Mouse (Mus musculus) embryonic facial prominence, embryonic 13.5 days (tissue): ENCODE data around the gene Mrap2. TPM values are rescaled to one million over a fixed set of nuclear protein-coding genes. Genes with fewer than 3 reads are reported as not detected.

Experiments used
- ATAC-seq: fragments of 200-750 bp; cut with Nextera tagmentation; 2 replicates; pipeline ENCODE4 v1.8.0; 2017; ENCODE audit warnings: low read depth; ENCODE audit not compliant: insufficient number of reproducible peaks, insufficient read depth, low FRiP score, low TSS enrichment
- H3K27ac ChIP-seq: fragments of 300-500 bp; sonication (generic); 2 replicates; pipeline ENCODE4 v1.5.1; 2015; ENCODE audit warnings: moderate library complexity, mild to moderate bottlenecking, inconsistent platforms
- H3K27me3 ChIP-seq: fragments of 300-500 bp; sonication (generic); 2 replicates; pipeline ENCODE4 v1.6.1; 2015; ENCODE audit warnings: mild to moderate bottlenecking, inconsistent platforms
- H3K36me3 ChIP-seq: fragments of 300-500 bp; sonication (generic); 2 replicates; pipeline ENCODE4 v1.6.1; 2015; ENCODE audit warnings: mild to moderate bottlenecking, inconsistent platforms
- H3K4me1 ChIP-seq: fragments of 300-500 bp; sonication (generic); 2 replicates; pipeline ENCODE4 v1.6.1; 2015; ENCODE audit warnings: inconsistent platforms
- H3K4me2 ChIP-seq: fragments of 300-500 bp; sonication (generic); 2 replicates; pipeline ENCODE4 v1.6.1; 2015; ENCODE audit warnings: moderate library complexity, mild to moderate bottlenecking, inconsistent platforms
- H3K4me3 ChIP-seq: fragments of 300-500 bp; sonication (generic); 2 replicates; pipeline ENCODE4 v1.5.1; 2015; ENCODE audit warnings: mild to moderate bottlenecking, inconsistent platforms
- H3K9ac ChIP-seq: fragments of 300-500 bp; sonication (generic); 2 replicates; pipeline ENCODE4 v1.6.1; 2015; ENCODE audit warnings: mild to moderate bottlenecking, inconsistent platforms
- H3K9me3 ChIP-seq: fragments of 300-500 bp; sonication (generic); 2 replicates; pipeline ENCODE4 v1.6.1; 2016; ENCODE audit warnings: inconsistent platforms
- WGBS: fragments of 180-500 bp; shearing (Covaris S2); methylation state at CpG from one replicate; pipeline ENCODE4 v1.1.7; 2015; ENCODE audit warnings: mixed read lengths; 5-methylcytosine and 5-hydroxymethylcytosine counted together
- polyA plus RNA-seq: library from polyadenylated mRNA; unstranded; fragments of >200 nt; fragmentation: Nextera tagmentation; extraction: Ambion mirVana; gene quantifications from 2 replicates; pipeline ENCODE4 v1.2.1, GENCODE M21; 2015

The Mrap2 gene
- polyA plus RNA-seq, 1 experiment from 2014 or later = 0.10 TPM

DNA sequence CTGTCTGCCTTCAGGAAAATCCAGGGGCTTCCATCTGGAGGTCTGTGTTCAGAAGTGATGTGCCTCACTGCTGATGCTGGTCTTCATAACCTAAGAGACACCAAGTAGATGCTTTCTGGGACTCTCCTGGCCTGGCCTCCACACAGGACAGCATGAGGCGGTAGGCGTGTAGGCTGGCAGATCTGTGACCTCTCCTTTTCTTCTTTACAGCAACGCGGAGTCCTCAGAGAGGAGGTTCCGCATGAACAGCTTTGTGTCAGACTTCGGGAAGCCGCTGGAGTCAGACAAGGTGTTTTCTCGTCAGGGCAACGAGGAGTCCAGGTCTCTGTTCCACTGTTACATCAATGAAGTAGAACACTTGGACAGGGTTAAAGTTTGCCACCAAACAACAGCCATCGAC is 38.1 kb downstream of the Mrap2 start:
- H3K9ac ChIP-seq = no peak overlapping the region
- H3K36me3 ChIP-seq = no peaks in the 10 kb centered on the region
- H3K9me3 ChIP-seq = no peaks in the 10 kb centered on the region
- no peak overlapping the region for H3K4me2 ChIP-seq
- no peaks in the 10 kb centered on the region for H3K4me1 ChIP-seq
- H3K27ac ChIP-seq = no peak overlapping the region
- ATAC-seq = no peak
- H3K27me3 ChIP-seq = no peaks in the 10 kb centered on the region; the same call in 1 of the 2 replicates
- WGBS = 90% methylated on average over 10 of the region's 10 CpGs
- H3K4me3 ChIP-seq = no peak overlapping the region

DNA sequence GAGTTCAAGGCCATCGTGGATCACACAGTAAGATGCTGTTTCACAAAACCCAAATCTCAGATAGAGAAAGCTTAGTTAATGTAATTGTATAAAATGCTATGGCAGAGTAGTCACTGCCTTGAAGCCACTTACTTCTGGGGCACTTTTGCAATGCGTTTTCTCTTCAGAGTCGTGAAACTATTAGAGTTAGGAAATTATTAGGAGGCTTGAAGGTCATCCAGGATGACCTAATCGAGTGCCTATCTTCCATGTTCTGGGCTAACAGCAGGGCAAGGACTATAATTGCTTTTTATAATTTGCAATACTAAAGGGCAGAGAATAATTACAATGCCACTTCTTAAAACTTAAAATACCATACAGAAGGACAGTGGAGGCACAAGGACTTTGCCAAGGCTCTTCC is 43.2 kb downstream of the Mrap2 start:
- no peak overlapping the region for H3K4me2 ChIP-seq
- H3K27me3 ChIP-seq = no peaks in the 10 kb centered on the region
- no peak for ATAC-seq
- H3K36me3 ChIP-seq = peaks cover 26% of the 10 kb centered on the region
- no peak overlapping the region for H3K4me3 ChIP-seq
- no peaks in the 10 kb centered on the region for H3K4me1 ChIP-seq
- H3K27ac ChIP-seq = no peak overlapping the region
- 91% methylated on average over 4 of the region's 4 CpGs for WGBS
- no peak overlapping the region for H3K9ac ChIP-seq
- H3K9me3 ChIP-seq = peaks cover 11% of the 10 kb centered on the region

DNA sequence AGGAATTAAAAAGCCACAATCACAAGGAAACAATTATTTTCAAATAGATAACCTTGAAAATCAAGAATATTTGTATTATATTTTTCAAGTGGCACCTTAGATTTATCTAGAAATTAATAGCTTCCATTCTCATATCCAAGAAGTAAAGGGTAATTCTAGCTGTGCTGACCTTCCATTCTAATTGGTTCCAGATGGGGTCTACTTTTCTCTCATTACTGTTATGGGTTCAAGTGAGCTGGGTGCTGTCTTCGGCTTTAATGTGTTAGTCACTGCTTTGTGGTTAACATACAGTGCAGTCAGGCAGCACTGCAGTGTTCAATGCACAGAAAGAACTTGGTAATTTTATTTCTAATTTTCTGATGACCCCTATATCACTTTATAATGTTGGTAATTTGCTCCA is 49.6 kb downstream of the Mrap2 start:
- Histone ChIP-seq H3K27me3 (no peaks in the 10 kb centered on the region), H3K27ac (no peak overlapping the region), H3K9me3 (peaks cover 11% of the 10 kb centered on the region), H3K9ac (no peak overlapping the region), H3K36me3 (peaks cover 45% of the 10 kb centered on the region), H3K4me3 (no peak overlapping the region), H3K4me2 (no peak overlapping the region), H3K4me1 (no peaks in the 10 kb centered on the region)
- 26% methylated on average over 1 of the region's 1 CpGs for WGBS
- ATAC-seq = no peak

DNA sequence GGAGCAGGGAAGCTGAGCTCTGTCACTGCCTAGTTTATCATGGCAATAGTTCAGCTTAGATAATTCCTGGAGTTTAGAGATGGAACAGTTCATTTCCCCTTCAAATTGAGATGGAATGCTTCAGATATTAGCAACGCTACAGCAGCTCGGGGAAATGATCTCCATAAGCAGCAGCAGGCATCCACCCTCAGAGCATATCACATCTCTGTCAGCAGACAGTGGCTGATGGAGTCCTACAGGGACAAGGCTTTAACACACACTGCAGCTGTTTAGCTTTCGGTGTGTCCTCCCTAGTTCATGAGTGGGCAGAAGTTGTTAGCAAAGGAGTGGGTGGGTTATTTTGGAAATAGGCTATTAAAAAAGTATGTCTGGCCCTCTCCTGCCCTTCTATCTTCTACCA is 53.2 kb downstream of the Mrap2 start:
- ATAC-seq = no peak
- peaks cover 26% of the 10 kb centered on the region for H3K36me3 ChIP-seq

DNA sequence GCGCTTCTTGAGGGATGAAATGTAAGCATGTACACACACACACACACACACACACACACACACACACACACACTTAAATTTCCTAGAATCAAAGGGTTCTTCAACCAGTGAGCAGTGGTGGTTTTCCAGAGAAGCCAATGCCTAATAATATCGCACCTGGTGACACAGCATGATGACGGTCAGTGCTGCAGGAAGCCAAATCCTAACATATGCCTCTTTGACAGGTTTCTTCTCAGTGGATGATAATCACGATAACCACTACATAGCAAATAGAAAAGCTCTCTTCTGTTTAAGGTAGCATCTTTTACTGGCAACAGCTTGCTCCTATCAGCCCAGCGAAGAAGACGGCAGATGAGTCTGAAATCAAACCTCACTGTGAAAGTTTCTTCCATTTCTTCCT is 53.9 kb downstream of the Mrap2 start:
- peaks cover 26% of the 10 kb centered on the region for H3K36me3 ChIP-seq
- no peak overlapping the region for H3K4me2 ChIP-seq
- H3K9me3 ChIP-seq = no peaks in the 10 kb centered on the region
- ATAC-seq = no peak
- 91% methylated on average over 6 of the region's 6 CpGs for WGBS
- H3K4me3 ChIP-seq = no peak overlapping the region
- no peaks in the 10 kb centered on the region for H3K27me3 ChIP-seq
- H3K4me1 ChIP-seq = no peaks in the 10 kb centered on the region
- no peak overlapping the region for H3K9ac ChIP-seq
- H3K27ac ChIP-seq = no peak overlapping the region

More for the DNA sequence above, 53.2 kb downstream of the Mrap2 start:
- no peaks in the 10 kb centered on the region for H3K27me3 ChIP-seq
- no peak overlapping the region for H3K4me2 ChIP-seq
- H3K9ac ChIP-seq = no peak overlapping the region
- no peak overlapping the region for H3K4me3 ChIP-seq
- H3K9me3 ChIP-seq = peaks cover under 1% of the 10 kb centered on the region; the same call in 1 of the 2 replicates
- WGBS = 70% methylated on average over 3 of the region's 3 CpGs
- H3K27ac ChIP-seq = no peak overlapping the region
- no peaks in the 10 kb centered on the region for H3K4me1 ChIP-seq

DNA sequence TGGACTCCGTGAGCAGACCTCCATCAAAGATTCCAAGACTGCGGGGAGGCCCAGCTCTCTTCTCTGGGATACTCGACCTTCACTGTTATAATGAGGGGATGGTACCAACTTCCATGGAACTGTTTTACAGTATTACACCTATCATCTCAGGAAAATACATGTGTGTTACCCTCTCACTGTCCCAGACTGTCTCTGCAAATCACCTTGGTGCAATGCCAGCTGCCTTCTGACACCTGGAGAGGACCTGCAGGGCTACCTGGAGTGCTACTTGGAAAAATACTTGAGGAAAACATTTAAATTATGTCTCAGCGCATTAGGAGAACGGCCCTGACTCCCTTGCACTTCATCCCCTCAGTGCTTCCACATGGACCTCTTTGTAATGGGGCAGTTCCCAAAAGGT is 56.3 kb downstream of the Mrap2 start:
- Histone ChIP-seq H3K9ac (no peak overlapping the region), H3K4me3 (no peak overlapping the region), H3K27ac (no peak overlapping the region), H3K36me3 (peaks cover 37% of the 10 kb centered on the region), H3K27me3 (no peaks in the 10 kb centered on the region), H3K4me2 (no peak overlapping the region), H3K9me3 (no peaks in the 10 kb centered on the region), H3K4me1 (no peaks in the 10 kb centered on the region)
- no peak for ATAC-seq
- 90% methylated on average over 5 of the region's 5 CpGs for WGBS

DNA sequence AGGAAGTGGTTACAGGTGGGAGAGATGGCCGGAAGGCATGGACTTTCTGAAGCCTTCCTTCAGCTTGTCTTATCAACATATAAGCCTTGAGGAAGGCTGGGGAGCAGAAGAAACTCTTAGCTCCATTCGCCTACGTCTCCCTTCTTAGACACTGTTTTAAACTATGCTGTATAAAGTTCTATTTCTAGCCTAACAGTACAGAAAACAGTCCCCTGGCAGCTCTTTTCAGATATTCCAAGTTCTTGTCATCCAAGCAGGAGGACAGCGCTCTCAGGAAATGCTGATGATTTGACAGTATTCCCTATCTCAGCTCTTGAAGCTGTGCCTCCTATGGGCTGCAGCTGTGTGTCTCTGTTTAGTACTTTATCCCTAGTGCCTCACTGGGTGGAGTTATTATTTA is 56.8 kb downstream of the Mrap2 start:
- H3K4me1 ChIP-seq = no peaks in the 10 kb centered on the region
- H3K9me3 ChIP-seq = no peaks in the 10 kb centered on the region
- H3K27me3 ChIP-seq = no peaks in the 10 kb centered on the region
- no peak for ATAC-seq
- H3K4me2 ChIP-seq = no peak overlapping the region
- H3K4me3 ChIP-seq = no peak overlapping the region
- H3K36me3 ChIP-seq = peaks cover 39% of the 10 kb centered on the region
- no peak overlapping the region for H3K27ac ChIP-seq
- WGBS = 91% methylated on average over 4 of the region's 4 CpGs
- no peak overlapping the region for H3K9ac ChIP-seq

DNA sequence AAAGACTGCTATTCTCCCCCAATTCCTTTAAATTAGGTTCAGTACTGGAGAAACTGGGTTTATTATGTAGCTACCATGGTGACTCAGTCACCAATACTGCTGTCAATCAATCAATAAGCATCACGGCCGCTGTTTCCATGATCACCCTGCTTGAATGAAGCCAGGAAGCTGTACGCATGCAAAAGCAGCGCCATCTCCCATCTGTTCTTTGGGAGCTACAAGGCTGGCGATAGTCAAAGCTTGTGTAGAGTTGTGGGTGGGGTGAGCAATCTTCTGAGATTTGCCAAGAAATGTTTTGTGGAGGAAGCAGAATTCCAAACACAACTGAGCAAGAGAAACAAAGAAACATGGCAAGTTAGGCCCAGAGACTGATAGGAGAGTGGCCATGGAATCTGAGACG is 58.3 kb downstream of the Mrap2 start:
- Histone ChIP-seq H3K27me3 (no peaks in the 10 kb centered on the region), H3K4me3 (no peak overlapping the region), H3K27ac (no peak overlapping the region), H3K9me3 (no peaks in the 10 kb centered on the region), H3K4me1 (no peaks in the 10 kb centered on the region), H3K9ac (no peak overlapping the region), H3K36me3 (peaks cover 54% of the 10 kb centered on the region), H3K4me2 (no peak overlapping the region)
- 93% methylated on average over 6 of the region's 6 CpGs for WGBS
- no peak for ATAC-seq

DNA sequence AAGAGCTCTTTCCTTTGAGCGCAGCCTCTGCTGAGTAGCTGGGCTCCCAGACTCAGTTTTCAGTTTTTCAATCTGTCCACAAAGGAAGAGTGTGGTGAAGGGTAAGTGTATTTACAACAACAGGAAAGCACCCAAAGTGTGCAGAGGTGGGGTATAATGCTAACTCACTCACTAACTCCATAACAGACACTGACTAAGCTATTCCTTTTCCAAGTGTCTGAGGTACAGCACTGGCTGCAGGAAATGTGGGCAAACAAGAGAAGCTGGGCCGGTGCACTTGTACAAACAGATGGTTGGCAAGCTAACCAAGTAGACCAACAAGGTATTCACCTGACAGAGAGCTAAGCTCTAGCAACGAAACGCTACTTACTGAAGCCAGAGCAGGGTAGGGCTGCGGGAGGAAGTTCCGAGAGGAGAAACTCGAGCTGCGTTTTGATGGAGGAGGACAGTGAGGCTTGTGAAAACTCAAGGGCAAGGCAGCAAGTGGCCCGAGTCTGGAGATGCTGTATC is 66.8 kb downstream of the Mrap2 start:
- Histone ChIP-seq H3K4me3 (no peak overlapping the region), H3K27me3 (no peaks in the 10 kb centered on the region), H3K9ac (no peak overlapping the region), H3K4me1 (no peaks in the 10 kb centered on the region), H3K36me3 (peaks cover 53% of the 10 kb centered on the region), H3K27ac (no peak overlapping the region), H3K9me3 (no peaks in the 10 kb centered on the region), H3K4me2 (no peak overlapping the region)
- no peak for ATAC-seq
- WGBS = 87% methylated on average over 9 of the region's 9 CpGs

DNA sequence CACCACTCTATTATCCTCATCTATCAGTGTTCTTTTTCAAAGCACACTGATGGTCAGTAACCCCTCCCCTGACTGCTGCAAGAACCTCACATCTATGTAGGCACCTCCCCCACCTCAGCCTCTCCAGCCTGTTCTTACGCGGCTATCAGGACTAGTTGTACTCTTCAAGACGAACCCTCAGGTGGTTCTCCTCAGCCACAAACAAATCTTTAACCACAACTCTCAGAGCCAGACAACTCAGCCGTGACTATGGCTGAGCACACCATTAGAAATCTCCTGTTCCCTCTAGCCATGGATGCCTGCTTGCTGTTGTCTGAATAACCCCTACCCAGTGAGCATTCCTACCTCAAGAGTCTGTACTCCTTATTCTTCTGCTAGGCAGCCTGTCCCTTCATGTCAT is 69.1 kb downstream of the Mrap2 start:
- no peak for ATAC-seq
- no peak overlapping the region for H3K4me2 ChIP-seq
- no peaks in the 10 kb centered on the region for H3K4me1 ChIP-seq
- no peaks in the 10 kb centered on the region for H3K9me3 ChIP-seq
- peaks cover 49% of the 10 kb centered on the region for H3K36me3 ChIP-seq
- 73% methylated on average over 4 of the region's 4 CpGs for WGBS
- H3K27ac ChIP-seq = no peak overlapping the region
- no peak overlapping the region for H3K9ac ChIP-seq
- H3K27me3 ChIP-seq = no peaks in the 10 kb centered on the region
- no peak overlapping the region for H3K4me3 ChIP-seq

Other genes with a start within 250 kb of the Mrap2 start
- not detected in 2 replicates for gene Ripply2, start 128.8 kb upstream of the Mrap2 start, polyA plus RNA-seq
- gene Cyb5r4, start 122.3 kb upstream of the Mrap2 start, polyA plus RNA-seq = 47.2 and 54.6 TPM in 2 replicates
- 8.1 and 8.9 TPM in 2 replicates for gene Cep162, start 111.2 kb downstream of the Mrap2 start, polyA plus RNA-seq